Mouse (Mus musculus) brown adipose tissue, adult 24 weeks (tissue): ENCODE measurements around the gene Cep170b. TPM values are rescaled to one million over a fixed set of nuclear protein-coding genes. Genes with fewer than 3 reads are reported as not detected.
A peak's percentile ranks its signal among the peaks of the same experiment; 100 is the strongest.

Source experiments
- H3K27ac ChIP-seq: fragments of 200-500 bp; replicated peaks from 2 replicates; pipeline ENCODE4 v1.5.1; 2012; ENCODE audit warnings: low read depth, mild to moderate bottlenecking, low read length
- H3K4me1 ChIP-seq: fragments of 200-500 bp; 2 replicates; pipeline ENCODE4 v1.6.1; 2012; ENCODE audit warnings: low read length, mixed read lengths; ENCODE audit not compliant: control insufficient read depth, insufficient read depth, insufficient read length
- H3K4me3 ChIP-seq: fragments of 200-500 bp; 2 replicates; pipeline ENCODE4 v1.5.1; 2012; ENCODE audit warnings: low read depth, mild to moderate bottlenecking, low read length, moderate library complexity; ENCODE audit not compliant: insufficient read depth
- polyA plus RNA-seq: library from polyadenylated mRNA; stranded (reverse); fragments of >200 nt; gene quantifications from 2 replicates; pipeline ENCODE4 v1.2.4, GENCODE M21; 2012; ENCODE audit not compliant: missing spikeins, insufficient read depth, insufficient read length

Cep170b gene
- polyA plus RNA-seq, 1 experiment, result 1.6 TPM

DNA sequence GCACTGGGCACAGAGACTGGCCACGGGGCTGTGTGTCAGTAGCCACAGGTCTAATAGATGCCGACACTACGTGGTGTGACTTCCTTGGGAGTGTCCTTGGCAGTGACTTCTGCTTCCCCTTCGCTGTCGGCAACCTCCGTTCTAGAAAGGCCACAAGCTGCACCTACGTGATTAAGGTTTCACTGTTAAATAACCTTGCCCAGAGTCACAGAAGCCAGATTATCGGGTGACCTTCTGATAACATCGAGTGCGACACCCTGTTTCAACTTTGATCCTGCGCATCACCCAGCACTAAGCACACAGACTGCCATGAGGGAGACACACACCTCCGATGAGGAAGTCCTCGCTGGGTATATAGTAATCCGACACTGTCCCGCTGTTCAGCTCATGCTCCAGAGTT, 31.8 kb upstream of the Cep170b start:
- peaks cover 4% of the 10 kb centered on the region; the same call in 1 of the 2 replicates for H3K4me1 ChIP-seq
- no peak overlapping the region for H3K27ac ChIP-seq
- H3K4me3 ChIP-seq, result no peak overlapping the region; the same call in 1 of the 2 replicates

DNA sequence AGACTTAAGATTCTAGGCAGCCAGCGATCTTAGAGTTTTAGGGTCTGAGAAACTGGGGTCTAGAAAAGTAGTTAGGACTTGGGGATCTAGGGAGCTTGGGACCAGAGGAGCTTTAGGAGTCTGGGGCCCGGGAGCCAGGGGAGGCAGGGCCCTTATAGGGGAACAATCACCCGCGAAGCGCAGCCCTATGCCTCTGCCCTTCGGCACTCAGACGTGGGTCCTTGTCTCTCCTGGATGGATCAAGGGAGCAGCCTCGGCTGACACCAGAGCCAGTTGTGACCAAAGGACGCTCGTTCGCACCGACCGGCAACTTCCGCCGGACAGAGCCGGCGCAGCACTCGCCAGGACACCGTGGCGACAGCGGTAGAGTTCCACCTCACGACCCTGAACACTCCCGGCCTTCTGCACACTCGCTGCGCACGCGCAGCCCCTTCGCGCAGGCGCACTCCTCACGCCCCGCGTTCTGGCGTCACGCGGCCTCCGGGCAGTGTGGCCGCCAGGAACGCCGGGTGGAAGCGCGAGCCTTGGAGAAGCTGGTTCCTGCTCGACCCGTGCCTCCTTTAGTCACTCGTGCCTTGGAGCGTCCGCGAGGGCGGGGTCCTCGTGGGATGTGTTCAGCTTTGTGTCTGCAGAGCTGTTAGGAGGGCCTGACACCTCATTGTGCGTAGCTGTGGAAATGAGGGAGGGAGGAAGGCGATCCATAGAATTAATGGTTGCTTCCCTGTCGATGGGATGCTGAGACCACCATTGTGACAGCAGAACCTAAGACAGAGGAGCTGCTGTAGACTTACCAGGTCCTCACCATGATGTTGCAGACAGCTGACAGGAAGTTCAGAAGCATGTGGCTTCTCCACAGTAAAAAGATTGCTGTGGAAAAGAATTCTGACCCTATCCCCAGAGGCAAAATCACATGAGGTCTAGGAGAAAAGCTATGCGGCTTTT, 26.8 kb upstream of the Cep170b start:
- peaks cover 9% of the 10 kb centered on the region; the same call in 1 of the 2 replicates for H3K4me1 ChIP-seq
- peak overlapping the region; percentile 94 for H3K27ac ChIP-seq
- peak overlapping the region; percentile 90 for H3K4me3 ChIP-seq

DNA sequence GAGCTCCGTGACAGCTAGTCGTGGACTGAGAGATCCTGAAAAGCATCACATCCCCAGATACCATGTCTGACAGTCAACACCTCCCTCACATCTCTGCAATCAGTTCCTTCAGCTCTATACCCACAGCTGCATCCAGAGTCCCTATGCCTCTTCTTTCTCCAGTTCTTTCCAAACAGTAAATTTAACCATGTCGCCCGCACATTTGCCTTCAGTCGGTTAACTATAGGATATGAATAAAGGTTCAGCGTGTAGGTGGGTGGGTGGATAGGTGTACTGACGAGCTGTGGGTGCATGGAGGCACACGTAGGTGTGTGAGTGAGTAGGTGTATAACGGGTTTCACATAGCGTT, 26.2 kb upstream of the Cep170b start:
- Histone ChIP-seq H3K4me3 (peak overlapping the region; percentile 90), H3K27ac (no peak overlapping the region), H3K4me1 (peaks cover 9% of the 10 kb centered on the region; the same call in 1 of the 2 replicates)

DNA sequence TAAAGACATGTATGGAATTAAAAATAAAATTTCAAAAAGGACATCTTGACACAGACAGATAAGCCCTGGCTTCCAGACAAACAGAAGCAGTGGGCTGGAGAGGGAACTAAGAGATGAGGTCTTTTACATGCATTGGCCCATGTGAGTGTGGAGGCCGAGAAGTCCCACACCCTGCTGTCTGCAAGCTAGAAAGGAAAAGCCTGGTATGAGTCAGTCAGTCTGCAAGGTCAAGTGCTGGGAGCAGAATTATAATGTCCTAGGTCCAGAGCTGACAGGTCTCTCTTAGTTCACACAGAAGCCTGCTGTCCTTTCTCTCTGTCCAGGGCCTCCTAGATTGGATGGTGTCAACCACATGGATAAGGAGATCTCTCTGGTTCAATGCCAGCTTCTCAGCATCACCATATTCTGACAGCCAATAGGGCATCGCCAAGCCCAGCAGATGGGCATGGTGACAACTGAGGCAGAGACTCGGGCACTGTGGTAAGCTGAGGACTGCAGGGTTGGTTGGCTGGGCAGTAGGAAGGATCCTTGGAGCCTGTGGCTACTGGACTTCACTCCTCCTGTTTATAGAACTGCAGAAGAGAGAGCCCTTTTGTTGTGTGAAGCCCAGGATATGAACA, 23.3 kb upstream of the Cep170b start:
- no peak overlapping the region for H3K27ac ChIP-seq
- H3K4me3 ChIP-seq, result no peak overlapping the region
- H3K4me1 ChIP-seq, result peaks cover 14% of the 10 kb centered on the region; the same call in 1 of the 2 replicates

DNA sequence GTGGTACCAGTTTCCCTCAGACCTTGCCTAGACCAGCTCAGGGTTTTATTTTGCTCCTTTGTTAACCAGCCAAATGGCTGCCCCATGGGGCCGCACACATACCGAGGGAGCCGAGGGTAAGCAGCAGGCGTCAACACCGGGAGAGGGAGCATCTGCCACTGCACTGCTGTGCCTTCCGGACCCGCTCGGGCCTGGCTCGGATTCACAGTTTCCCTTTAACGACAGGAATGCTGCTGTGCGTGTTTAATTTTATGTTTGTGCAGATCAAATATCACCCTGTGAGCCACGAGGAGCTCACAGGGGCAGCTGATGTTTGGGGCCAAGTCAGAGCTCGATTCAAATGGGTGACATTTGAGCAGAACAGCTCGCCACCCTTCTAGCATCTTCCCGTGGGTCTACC, 19.7 kb upstream of the Cep170b start:
- Histone ChIP-seq H3K27ac (no peak overlapping the region), H3K4me3 (no peak overlapping the region), H3K4me1 (0 out of 2 replicates have a peak, but pooled peaks cover 5% of the 10 kb centered on the region)

DNA sequence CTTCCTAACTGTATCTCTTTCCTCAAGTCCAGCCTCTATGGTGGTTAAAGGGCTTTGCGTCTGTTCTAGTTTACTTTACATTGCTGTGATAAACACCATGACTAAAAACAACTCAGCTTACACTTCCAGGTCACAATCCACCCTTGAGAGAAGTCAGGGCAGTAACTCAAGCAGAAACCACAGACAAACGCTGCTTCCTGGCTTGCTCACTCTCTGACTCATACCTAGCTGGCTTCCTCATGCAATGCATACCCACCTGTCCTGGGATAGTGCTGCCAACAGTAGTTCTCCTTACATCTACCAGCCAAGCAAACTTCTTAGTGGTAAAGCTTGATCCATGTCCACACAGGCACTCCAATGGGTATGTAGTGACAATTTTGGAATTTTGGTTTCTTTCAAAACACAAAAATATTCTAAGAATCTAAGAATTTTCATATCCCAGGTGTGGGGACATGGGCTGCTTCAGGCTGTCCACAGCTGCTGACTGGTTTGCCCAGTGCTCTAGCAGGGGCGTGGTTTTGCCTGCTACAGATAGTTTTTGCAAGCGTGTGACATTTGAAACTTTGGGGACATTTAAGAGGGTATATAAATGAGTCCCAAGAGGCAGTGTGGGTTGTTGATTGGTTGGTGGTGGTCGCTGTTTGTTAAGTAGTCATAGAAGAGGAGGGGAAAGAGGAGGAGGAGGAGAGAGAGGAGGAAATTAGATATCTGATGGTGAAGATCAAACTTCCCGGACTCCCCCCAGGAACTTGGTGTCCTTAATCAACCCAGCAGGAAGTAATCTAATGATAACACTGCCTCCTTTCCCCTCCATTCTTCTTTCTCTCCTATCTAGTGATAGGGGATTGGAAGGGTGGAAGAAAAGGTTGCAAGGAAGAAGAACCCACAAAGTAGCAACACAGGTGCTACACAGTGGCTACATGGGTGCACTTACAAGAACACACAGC, 17.6 kb upstream of the Cep170b start:
- 0 out of 2 replicates have a peak, but pooled peaks cover 5% of the 10 kb centered on the region for H3K4me1 ChIP-seq

DNA sequence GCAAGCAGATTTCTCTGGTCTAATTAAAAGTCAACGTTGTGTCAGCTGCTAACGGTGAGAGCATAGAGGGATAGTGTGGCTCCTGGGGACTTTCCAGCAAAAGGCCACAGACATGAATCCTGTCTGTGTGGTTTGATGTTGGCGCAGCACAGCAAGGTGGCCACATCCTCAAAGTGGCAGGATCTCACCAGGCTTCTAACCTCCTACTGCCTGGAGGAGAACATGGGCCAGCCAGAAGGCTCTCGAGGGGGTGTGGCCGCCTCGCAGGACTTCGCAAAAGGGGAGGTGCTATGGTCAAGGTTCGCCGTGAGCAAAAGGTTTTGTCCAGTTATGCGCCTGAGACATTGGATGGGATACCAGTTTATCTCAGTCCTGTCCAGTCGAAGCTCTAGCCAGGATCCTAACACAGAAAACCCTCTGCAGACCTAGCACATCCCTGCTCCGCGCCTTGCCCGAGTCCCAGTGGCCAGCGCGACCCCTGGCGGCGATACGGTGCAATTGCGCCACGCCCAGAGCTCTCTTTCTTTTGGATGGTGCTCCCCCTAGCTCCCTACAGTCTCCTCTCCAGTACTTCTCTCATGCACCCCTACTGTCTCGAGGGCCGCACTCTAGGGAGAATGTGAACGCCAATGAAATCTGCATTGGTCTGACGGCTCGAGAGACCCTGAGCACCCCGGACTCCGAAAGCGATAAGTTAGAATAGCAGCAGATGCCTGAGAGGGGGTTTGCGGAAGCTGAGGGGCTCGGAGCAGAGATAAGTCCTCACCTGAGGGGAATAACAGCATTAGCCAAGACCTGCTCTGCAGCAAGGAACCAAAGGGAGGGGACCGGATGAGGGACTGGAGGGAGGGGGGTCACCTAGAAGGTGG, 13.3 kb upstream of the Cep170b start:
- Histone ChIP-seq H3K27ac (no peak overlapping the region), H3K4me3 (no peak overlapping the region; the same call in 1 of the 2 replicates), H3K4me1 (no peaks in the 10 kb centered on the region)

More for the DNA sequence above, 17.6 kb upstream of the Cep170b start:
- Histone ChIP-seq H3K27ac (no peak overlapping the region), H3K4me3 (no peak overlapping the region)

DNA sequence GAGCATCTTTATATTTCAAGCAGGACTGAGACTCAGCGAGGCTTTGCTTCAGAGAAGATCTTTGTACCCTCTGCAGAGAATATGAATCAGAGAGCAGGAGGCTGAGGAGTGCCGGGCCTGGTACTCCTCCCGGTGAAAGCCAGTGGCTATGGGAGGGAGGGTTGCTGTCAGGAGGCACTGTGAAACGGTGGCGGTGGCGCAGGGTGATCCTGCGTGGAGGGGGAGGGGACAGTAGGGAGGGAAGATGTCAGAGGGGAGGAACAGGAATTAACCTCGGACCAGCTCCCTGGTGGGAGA, 12.7 kb upstream of the Cep170b start:
- Histone ChIP-seq H3K4me3 (no peak overlapping the region), H3K27ac (no peak overlapping the region), H3K4me1 (no peaks in the 10 kb centered on the region)

DNA sequence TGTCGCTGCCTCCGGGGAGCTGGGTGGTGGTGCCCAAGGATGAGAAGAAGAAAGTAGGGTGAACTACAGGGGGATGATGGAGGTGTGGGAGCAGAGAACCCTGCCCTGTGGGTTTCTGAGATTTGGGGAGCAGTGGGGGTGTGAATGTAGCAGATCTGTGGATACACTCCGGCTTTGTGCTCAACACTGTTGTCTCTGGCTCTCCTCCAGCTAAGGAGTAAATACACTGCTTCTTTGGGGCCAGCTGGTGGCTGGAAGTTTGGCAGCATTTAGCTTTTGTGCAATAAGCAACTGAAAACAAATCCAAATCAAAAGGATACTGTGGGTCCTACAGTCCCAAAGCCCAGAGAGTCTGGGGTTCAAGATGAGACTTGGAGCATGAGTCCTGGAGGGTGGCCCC, 6.3 kb upstream of the Cep170b start:
- H3K27ac ChIP-seq, result no peak overlapping the region
- H3K4me1 ChIP-seq, result no peaks in the 10 kb centered on the region
- H3K4me3 ChIP-seq, result no peak overlapping the region

DNA sequence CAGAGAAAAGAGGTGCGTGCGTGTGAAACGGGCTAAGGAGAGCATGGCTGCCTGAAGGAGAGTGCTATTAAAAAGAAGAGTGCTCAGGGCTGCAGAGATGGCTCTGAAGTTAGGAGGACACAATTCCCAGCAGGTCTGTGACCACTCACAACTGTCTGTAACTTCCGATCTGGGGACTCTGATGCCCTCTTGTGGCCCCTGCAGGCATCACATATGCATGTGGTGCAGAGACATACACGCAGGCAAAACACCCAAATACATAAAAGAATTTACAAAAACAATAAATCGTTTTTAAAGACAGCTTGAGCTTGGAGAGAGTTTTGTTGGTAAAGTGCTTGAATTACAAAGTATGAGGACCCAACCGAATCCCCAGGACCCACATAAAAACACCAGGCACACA, 3.1 kb upstream of the Cep170b start:
- H3K27ac ChIP-seq, result no peak overlapping the region
- H3K4me1 ChIP-seq, result no peaks in the 10 kb centered on the region
- H3K4me3 ChIP-seq, result no peak overlapping the region

DNA sequence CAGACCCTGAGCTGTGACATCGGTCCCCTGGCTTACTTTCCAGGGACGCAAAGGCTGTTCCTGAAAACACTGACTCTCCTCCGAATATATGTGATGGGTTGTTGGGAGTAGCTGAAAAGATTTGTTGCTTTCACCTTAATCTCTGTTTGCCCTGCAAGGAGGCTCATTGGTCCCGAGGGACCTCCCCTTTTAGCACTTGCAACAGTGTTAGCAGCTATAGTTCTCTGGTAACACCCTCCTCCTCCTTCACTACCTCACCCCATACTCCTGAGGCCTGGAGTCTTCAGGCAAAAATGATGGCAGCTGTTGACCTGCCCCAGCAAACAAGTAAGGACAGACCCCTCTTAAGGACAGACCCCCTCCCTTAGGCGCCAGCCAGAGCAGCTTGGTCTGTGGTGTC, 1.3 kb upstream of the Cep170b start:
- Histone ChIP-seq H3K4me1 (peaks cover 4% of the 10 kb centered on the region; the same call in 1 of the 2 replicates), H3K27ac (no peak overlapping the region), H3K4me3 (no peak overlapping the region)

DNA sequence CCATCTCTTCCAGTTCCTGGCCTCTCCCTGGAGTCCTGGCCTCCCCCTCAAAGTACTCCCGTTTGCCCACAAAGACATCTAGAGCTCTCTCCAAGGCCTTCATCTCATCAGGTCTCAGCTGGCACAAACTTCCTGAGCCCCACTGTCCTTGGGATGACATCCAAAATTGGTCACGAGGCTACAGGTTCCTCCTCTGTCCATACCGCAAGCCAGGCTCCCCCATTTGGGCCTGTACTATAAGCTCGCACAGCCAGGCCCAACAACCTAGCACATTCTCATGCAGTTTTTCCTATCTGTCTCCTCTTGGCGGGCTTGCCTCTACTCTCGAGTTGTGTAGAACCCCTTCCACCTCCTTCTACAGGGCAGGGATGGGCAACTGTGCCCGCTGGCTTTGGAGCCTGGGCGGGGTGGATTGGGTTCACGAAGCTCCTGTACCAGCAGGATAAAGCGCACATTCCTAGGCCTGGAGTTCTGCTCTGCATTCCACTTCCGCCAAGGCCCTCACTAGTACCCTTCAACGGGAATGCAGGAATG, 702 bp downstream of the Cep170b start:
- H3K4me1 ChIP-seq, result peaks cover 4% of the 10 kb centered on the region; the same call in 1 of the 2 replicates
- no peak overlapping the region for H3K27ac ChIP-seq
- H3K4me3 ChIP-seq, result no peak overlapping the region

DNA sequence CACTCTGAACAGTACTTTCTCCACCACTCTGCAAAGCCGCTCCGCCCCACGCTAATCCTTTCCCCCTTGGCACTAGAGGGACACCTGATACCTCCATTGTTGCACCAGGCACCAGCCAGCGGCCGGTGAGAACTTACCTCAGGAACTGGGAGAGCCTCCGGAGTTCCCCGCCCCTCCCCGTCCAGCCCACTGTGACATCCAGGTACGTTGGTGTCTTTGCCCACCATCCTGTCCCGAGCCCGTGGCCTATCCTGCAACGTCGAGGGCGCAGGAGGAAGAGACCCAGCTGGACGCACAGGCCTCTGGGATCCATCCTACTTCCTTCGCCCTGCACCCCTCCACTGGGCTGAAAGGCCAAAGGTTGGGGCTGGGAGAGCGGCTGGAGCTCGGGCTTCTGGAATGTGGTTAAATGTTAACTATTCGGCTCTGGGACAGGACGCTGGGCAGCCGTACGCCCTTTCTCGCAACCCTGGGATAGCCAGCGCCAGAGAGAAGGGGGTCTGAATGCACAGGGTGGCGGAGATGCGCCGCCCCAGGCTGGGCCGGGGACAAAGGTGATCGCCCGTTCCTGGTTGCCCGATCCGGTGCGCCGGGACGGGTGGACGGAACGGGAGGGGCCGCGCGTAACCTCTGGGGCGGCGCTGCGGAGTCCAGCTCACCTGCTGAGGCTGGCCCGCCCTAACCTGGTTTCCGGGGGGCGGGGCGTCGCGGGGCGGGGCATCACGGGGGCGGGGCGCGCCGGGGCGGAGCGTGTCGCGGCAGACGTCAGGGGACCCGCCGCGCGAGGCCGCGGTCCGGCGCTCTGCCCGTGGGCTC, 1.4 kb downstream of the Cep170b start:
- H3K27ac ChIP-seq, result no peak overlapping the region
- H3K4me3 ChIP-seq, result peak overlapping the region; percentile 68
- H3K4me1 ChIP-seq, result peaks cover 4% of the 10 kb centered on the region; the same call in 1 of the 2 replicates
